Mouse (Mus musculus) stomach, embryonic 16.5 days (tissue): Measurements from ENCODE around the gene Olfr704. TPM values are rescaled to one million over a fixed set of nuclear protein-coding genes. Genes with fewer than 3 reads are reported as not detected.
"Not testable (repeated sequence)": the region's sequence is repeated elsewhere in the genome, so short reads cannot be mapped to it uniquely, and the experiment has no call there.

Experiments used
- ATAC-seq: fragments of 200-750 bp; cut with Nextera tagmentation; 2 replicates; pipeline ENCODE4 v1.8.0; 2017; ENCODE audit warnings: moderate number of reproducible peaks, moderate TSS enrichment; ENCODE audit not compliant: insufficient read depth, low FRiP score
- H3K27ac ChIP-seq: fragments of 300-500 bp; sonication (generic); 2 replicates; pipeline ENCODE4 v1.5.1; 2014; ENCODE audit warnings: low read length
- H3K27me3 ChIP-seq: fragments of 300-500 bp; sonication (generic); 2 replicates; pipeline ENCODE4 v1.6.1; 2014; ENCODE audit warnings: low read length, control low read depth, mixed read lengths; ENCODE audit not compliant: control insufficient read depth, insufficient read depth
- H3K36me3 ChIP-seq: fragments of 300-500 bp; sonication (generic); 2 replicates; pipeline ENCODE4 v1.6.1; 2014; ENCODE audit warnings: low read length; ENCODE audit not compliant: control insufficient read depth, insufficient read depth
- H3K4me1 ChIP-seq: fragments of 300-500 bp; sonication (generic); 2 replicates; pipeline ENCODE4 v1.6.1; 2014; ENCODE audit warnings: low read length, control low read depth, mixed read lengths; ENCODE audit not compliant: control insufficient read depth, insufficient read depth
- H3K4me2 ChIP-seq: fragments of 300-500 bp; sonication (generic); 2 replicates; pipeline ENCODE4 v1.6.1; 2014; ENCODE audit warnings: low read depth, low read length, mixed read lengths
- H3K4me3 ChIP-seq: fragments of 300-500 bp; sonication (generic); replicated peaks from 2 replicates; pipeline ENCODE4 v1.5.1; 2014; ENCODE audit warnings: mild to moderate bottlenecking, low read length
- H3K9ac ChIP-seq: fragments of 300-500 bp; sonication (generic); 2 replicates; pipeline ENCODE4 v1.6.1; 2014; ENCODE audit warnings: low read length
- H3K9me3 ChIP-seq: fragments of 300-500 bp; sonication (generic); replicated peaks from 2 replicates; pipeline ENCODE4 v1.6.1; 2016; ENCODE audit warnings: low read length, control low read depth; ENCODE audit not compliant: control insufficient read depth
- WGBS: fragments of 180-500 bp; shearing (Covaris S2); extraction: QIAGEN DNeasy Blood & Tissue Kit; methylation state at CpG from one replicate; pipeline ENCODE4 v1.1.7; 2014; 5-methylcytosine and 5-hydroxymethylcytosine counted together
- polyA plus RNA-seq: library from polyadenylated mRNA; unstranded; fragments of >200 nt; fragmentation: Nextera tagmentation; extraction: Ambion mirVana; gene quantifications from 2 replicates; pipeline ENCODE4 v1.2.1, GENCODE M21; 2015

Olfr704 gene
- polyA plus RNA-seq = not detected in 2 replicates

DNA sequence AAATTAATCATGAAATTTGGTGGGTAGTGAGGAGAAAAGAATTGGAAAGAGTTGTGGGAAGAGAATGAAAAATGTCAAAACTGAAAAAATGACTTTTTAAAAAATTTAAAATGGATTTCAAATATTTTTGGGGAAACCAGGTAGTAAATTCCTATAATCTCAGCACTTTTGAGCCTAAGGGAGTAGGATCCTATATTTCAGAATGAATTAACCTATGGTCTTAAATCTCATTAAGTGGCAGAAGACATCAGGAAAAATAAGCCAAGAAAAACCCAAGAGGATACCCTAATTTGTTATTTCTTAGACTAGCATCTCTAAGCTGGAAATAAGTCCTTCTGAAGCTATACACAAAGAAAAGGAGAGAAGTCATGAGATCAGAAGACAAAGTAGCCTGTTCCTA is at the start of gene Olfr704:
Gene Olfr704, plus strand, starts transcription at position 301 of the 400 bp plus-strand sequence.
- Histone ChIP-seq H3K27ac (no peak within 1 kb of the TSS), H3K27me3 (no peaks in the 10 kb centered on the region), H3K4me1 (no peaks in the 10 kb centered on the region), H3K36me3 (no peaks in the 10 kb centered on the region), H3K9ac (no peak within 1 kb of the TSS), H3K9me3 (no peaks in the 10 kb centered on the region), H3K4me2 (no peak within 1 kb of the TSS), H3K4me3 (no peak within 1 kb of the TSS)
- ATAC-seq = no peak

DNA sequence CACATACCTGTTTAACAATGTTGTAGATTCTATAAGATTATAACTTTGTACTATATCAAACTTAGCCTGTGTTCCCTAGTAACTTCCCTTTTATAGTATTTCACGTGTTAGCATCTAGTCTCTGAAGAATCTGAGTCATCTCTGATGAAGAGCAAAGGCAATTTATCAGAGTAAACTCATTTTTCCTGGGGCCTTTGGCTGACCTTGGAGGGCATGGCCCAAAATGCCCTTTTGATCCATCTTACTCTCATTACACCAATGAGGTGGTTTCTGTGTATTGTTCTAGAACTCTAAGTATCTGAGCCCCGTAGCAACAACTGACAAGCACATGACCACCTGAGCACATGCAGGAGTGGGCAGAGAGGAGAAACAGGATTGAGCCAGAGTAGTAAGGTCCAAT is 49.2 kb upstream of the Olfr704 start, which contains the start of gene Olfr701:
Gene Olfr701, plus strand, starts transcription at position 301 of the 400 bp plus-strand sequence.
- H3K9me3 ChIP-seq = no peaks in the 10 kb centered on the region
- H3K27ac ChIP-seq = no peak within 1 kb of the TSS
- H3K4me3 ChIP-seq = no peak within 1 kb of the TSS
- 60% methylated on average over 2 of the region's 2 CpGs for WGBS
- H3K9ac ChIP-seq = no peak within 1 kb of the TSS
- no peak for ATAC-seq
- no peaks in the 10 kb centered on the region for H3K4me1 ChIP-seq
- H3K36me3 ChIP-seq = no peaks in the 10 kb centered on the region
- H3K4me2 ChIP-seq = no peak within 1 kb of the TSS
- H3K27me3 ChIP-seq = no peaks in the 10 kb centered on the region

DNA sequence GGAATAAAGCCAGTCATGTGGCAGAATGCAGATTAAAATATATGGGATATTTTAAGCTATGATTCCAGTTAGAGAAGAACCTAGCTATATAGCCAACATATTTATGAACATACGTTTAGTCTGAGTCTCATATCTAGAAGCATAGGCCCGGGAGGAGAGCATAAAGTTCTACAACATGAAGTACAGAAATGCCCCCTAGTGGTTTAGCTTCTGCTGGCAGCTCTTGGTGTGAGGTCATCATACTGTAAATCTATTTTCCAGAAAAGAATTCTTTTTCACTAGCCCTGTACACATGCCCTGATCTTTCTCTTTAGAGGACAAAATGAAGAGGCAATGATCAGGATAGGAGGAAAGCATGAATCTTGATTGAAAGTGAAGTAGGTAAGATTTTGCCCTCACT is 47.2 kb upstream of the Olfr704 start:
- Histone ChIP-seq H3K4me2 (no peak overlapping the region), H3K27ac (no peak overlapping the region), H3K4me1 (no peaks in the 10 kb centered on the region), H3K36me3 (no peaks in the 10 kb centered on the region), H3K27me3 (no peaks in the 10 kb centered on the region), H3K9ac (no peak overlapping the region), H3K4me3 (no peak overlapping the region), H3K9me3 (no peaks in the 10 kb centered on the region)
- WGBS = 38% methylated on average over 2 of the region's 2 CpGs
- ATAC-seq = no peak

- Histone ChIP-seq H3K4me3 (no peak overlapping the region), H3K27ac (no peak overlapping the region), H3K4me1 (no peaks in the 10 kb centered on the region), H3K9ac (no peak overlapping the region), H3K4me2 (no peak overlapping the region), H3K9me3 (no peaks in the 10 kb centered on the region), H3K27me3 (no peaks in the 10 kb centered on the region), H3K36me3 (no peaks in the 10 kb centered on the region)
- no peak for ATAC-seq
These were observed 44.6 kb upstream of the Olfr704 start for GRCm38 (mm10) chr7:106818414-106818813.

DNA sequence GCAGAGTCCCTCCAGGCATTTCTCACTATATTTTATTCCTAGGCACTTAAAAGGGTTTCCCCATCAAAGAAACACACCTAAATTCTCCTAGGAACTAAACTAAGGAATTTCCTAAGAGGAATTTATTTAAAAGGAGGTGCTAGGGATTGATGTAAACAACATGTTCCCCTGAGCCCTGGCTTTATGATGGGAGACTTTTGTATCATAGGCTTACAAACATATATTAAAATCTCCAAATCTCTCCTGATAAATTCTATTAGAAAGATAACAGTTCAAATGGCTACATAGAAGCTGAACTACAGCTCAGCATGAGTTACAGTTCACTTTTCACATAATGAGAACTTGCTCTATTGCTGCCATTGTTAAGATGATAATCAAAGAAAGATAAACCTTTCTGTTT is 29.2 kb upstream of the Olfr704 start, which contains the start of gene Olfr702:
Gene Olfr702, minus strand, starts transcription at position 101 of the 400 bp plus-strand sequence.
- no peak for ATAC-seq
- H3K9me3 ChIP-seq = no peaks in the 10 kb centered on the region

GRCm38 (mm10) chr7:106843060-106843459 is 19.9 kb upstream of the Olfr704 start, which contains the start of gene Olfr703:
Olfr703 (plus strand) TSS chr7:106843360.
- Histone ChIP-seq H3K9me3 (no peaks in the 10 kb centered on the region), H3K27ac (no peak within 1 kb of the TSS), H3K4me1 (no peaks in the 10 kb centered on the region), H3K4me3 (no peak within 1 kb of the TSS), H3K27me3 (no peaks in the 10 kb centered on the region), H3K36me3 (no peaks in the 10 kb centered on the region), H3K9ac (no peak within 1 kb of the TSS), H3K4me2 (no peak within 1 kb of the TSS)
- 53% methylated on average over 2 of the region's 2 CpGs for WGBS
- ATAC-seq = no peak

More for the DNA sequence above, 29.2 kb upstream of the Olfr704 start, which contains the start of gene Olfr702:
- Histone ChIP-seq H3K36me3 (no peaks in the 10 kb centered on the region), H3K27me3 (no peaks in the 10 kb centered on the region), H3K9ac (no peak within 1 kb of the TSS), H3K27ac (no peak within 1 kb of the TSS), H3K4me3 (no peak within 1 kb of the TSS), H3K4me2 (no peak within 1 kb of the TSS), H3K4me1 (no peaks in the 10 kb centered on the region)

DNA sequence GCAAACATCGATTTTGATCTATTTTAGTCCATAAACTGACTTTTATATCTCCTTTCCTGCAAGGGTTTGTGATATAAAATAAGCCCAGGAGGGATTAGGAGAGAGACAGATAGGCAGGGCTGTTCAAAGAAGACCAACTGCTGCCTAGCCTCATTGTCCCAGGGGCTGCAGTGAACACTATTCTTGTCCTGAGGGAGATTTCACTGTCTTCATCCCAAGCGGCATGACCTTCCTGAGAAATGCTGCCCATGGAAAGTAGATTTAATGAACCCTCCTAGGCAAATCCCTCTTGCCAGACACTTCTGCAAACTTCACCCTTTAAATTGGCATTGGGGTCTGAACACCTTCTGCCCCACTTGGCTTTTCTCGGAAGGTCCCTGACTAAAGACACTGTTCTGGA is 13.8 kb downstream of the Olfr704 start, which contains the start of gene Olfr705:
Gene Olfr705, minus strand, starts transcription at position 101 of the 400 bp plus-strand sequence.
- no peak within 1 kb of the TSS for H3K9ac ChIP-seq
- H3K27ac ChIP-seq = no peak within 1 kb of the TSS
- H3K4me3 ChIP-seq = no peak within 1 kb of the TSS
- ATAC-seq = no peak
- H3K9me3 ChIP-seq = no peaks in the 10 kb centered on the region
- H3K27me3 ChIP-seq = no peaks in the 10 kb centered on the region
- no peak within 1 kb of the TSS for H3K4me2 ChIP-seq
- no peaks in the 10 kb centered on the region for H3K36me3 ChIP-seq
- WGBS = 78% methylated on average over 3 of the region's 3 CpGs
- no peaks in the 10 kb centered on the region for H3K4me1 ChIP-seq

- Histone ChIP-seq H3K9ac (no peak within 1 kb of the TSS), H3K9me3 (no peaks in the 10 kb centered on the region), H3K36me3 (no peaks in the 10 kb centered on the region), H3K4me3 (no peak within 1 kb of the TSS), H3K4me1 (no peaks in the 10 kb centered on the region), H3K27ac (no peak within 1 kb of the TSS), H3K4me2 (no peak within 1 kb of the TSS), H3K27me3 (no peaks in the 10 kb centered on the region)
- no peak for ATAC-seq
- 82% methylated on average over 2 of the region's 2 CpGs for WGBS
These were observed 25.1 kb downstream of the Olfr704 start, which contains the start of gene Olfr706 for GRCm38 (mm10) chr7:106888062-106888461. Olfr706 (minus strand) TSS chr7:106888162.

- H3K9ac ChIP-seq, H3K36me3 ChIP-seq, ATAC-seq, H3K27me3 ChIP-seq, H3K4me3 ChIP-seq, H3K27ac ChIP-seq, H3K9me3 ChIP-seq, H3K4me2 ChIP-seq, H3K4me1 ChIP-seq: not testable (repeated sequence)
- WGBS = 84% methylated on average over 3 of the region's 3 CpGs
These were observed 38.2 kb downstream of the Olfr704 start, which contains the start of gene Olfr707 for GRCm38 (mm10) chr7:106901141-106901540. Olfr707 (minus strand) TSS chr7:106901241.
